Mouse (Mus musculus) lung, postnatal 0 days (tissue): Measurements from ENCODE around the gene Mphosph9.

Experiments
- CTCF ChIP-seq: IDR thresholded peaks from 2 replicates; pipeline ENCODE4 v1.5.1; 2016; ENCODE audit warnings: antibody characterized with exemption, mild to moderate bottlenecking
- EP300 ChIP-seq: IDR thresholded peaks from 2 replicates; pipeline ENCODE4 v1.6.1; 2016; ENCODE audit warnings: antibody characterized with exemption, mild to moderate bottlenecking, control low read depth

DNA sequence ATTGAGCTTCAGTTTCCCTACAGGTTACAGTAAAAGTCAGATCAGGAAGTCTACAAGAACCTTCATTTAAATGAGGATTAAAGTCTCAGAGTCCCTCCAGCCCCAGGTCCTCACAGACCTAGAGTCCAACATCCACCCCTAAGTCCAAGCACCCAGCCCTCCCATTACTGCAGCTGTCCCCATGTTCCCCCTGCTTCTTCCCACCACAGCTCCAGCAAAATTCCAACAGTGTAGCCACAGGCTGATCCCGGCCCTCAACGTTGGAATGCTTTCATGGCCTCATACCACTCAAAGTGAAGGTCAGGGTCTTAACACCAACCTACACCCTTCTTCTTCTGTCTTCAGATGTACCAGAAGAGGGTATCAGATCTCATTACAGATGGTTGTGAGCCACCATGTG, 116.1 kb downstream of the Mphosph9 start:
- no peak for TF ChIP-seq CTCF
- no peak for TF ChIP-seq EP300
